Mouse (Mus musculus) lung, postnatal 0 days (tissue): ENCODE data around the gene Il11ra1.

ENCODE experiments used
- CTCF ChIP-seq: IDR thresholded peaks from 2 replicates; pipeline ENCODE4 v1.5.1; 2016; ENCODE audit warnings: antibody characterized with exemption, mild to moderate bottlenecking
- EP300 ChIP-seq: IDR thresholded peaks from 2 replicates; pipeline ENCODE4 v1.6.1; 2016; ENCODE audit warnings: antibody characterized with exemption, mild to moderate bottlenecking, control low read depth

- TF ChIP-seq CTCF (no peak), EP300 (no peak)
Observed at GRCm38 (mm10) chr4:41712421-41713196, 12.8 kb downstream of the Il11ra1 start.
